Mouse (Mus musculus): ENCODE results near the gene Gm7029. TPM values are rescaled to one million over a fixed set of nuclear protein-coding genes. Genes with fewer than 3 reads are reported as not detected.
A peak's percentile ranks its signal among the peaks of the same experiment; 100 is the strongest.
"Not testable (repeated sequence)": the region's sequence is repeated elsewhere in the genome, so short reads cannot be mapped to it uniquely, and the experiment has no call there.

The Gm7029 gene
- polyA plus RNA-seq, 1 experiment: 3.2 TPM

DNA sequence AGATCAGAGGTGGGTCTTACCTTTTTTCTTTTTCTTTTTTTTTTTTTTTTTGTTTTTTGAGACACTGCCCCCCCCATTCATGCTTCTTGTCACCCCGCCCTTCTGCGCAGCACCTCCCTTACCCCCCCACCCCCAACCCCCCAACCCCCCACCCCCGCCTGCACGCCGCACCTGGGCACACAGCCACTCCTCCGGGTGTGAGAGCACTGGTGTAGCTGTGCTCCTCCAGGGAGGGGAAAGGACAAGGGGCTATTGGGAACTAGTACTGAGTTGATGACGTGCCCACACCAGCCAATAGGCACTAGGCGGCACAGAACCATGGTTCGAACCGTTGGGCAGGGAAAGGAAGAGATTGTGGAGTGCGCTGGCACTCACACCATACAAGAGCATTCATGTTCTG is 774 bp downstream of the Gm7029 start:
- H3K27me3 ChIP-seq (ENCODE audit: control insufficient read depth, insufficient read depth, low read length): no peaks in the 10 kb centered on the region
- no peaks in the 10 kb centered on the region for H3K4me1 ChIP-seq (ENCODE audit: control insufficient read depth, insufficient read depth, insufficient read length)
- no peak for TF ChIP-seq CTCF (IDR thresholded peaks at IDR 0.05; ENCODE audit: extremely low read depth, insufficient read depth, insufficient read length, insufficient replicate concordance)
- TF ChIP-seq POLR2A (IDR thresholded peaks at IDR 0.05; ENCODE audit: low read depth, low read length): no peak
- H3K4me3 ChIP-seq (ENCODE audit: extremely low read depth, insufficient read depth, insufficient read length): no peak overlapping the region
- H3K27ac ChIP-seq (ENCODE audit: insufficient read depth, low read length): no peak overlapping the region
- DNase-seq (ENCODE audit: low read depth in 1 of 2, low spot score in 2 of 2): no peak
- H3K36me3 ChIP-seq (ENCODE audit: control insufficient read depth, insufficient read depth, low read length): no peaks in the 10 kb centered on the region
- 93% methylated on average over 11 of the region's 11 CpGs for WGBS

- 89% methylated on average over 5 of the region's 5 CpGs for WGBS
- H3K36me3 ChIP-seq (ENCODE audit: control insufficient read depth, insufficient read depth, low read length); H3K4me3 ChIP-seq (ENCODE audit: extremely low read depth, insufficient read depth, insufficient read length); H3K27ac ChIP-seq (ENCODE audit: insufficient read depth, low read length); H3K4me1 ChIP-seq (ENCODE audit: control insufficient read depth, insufficient read depth, insufficient read length); H3K27me3 ChIP-seq (ENCODE audit: control insufficient read depth, insufficient read depth, low read length): not testable (repeated sequence)
- peak in 1 of 2 experiments; percentile 9 for DNase-seq (ENCODE audit: low read depth in 1 of 2, low spot score in 2 of 2)
These were observed 2.2 kb downstream of the Gm7029 start for GRCm38 (mm10) chr17:33875797-33876196.

DNA sequence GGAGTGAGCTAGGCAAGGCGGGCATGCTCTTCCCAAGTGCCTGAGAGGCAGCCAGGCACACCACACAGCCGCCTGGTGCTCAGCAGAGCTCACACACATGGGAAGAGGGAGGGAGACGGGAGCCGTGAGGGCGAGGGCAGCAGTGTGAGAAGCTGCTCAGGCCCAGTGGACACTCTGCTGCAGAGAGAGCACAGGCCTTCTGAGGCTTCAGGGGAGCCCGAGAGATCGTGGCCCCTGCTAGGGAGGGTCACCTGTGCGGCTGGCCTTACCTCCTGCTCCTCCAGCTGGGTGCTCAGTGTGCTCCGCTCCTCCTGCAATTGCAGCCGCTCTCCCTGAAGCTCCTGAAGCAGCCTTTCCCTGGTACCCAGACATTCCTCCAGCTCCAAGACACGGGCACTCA is 10.7 kb downstream of the Gm7029 start:
- not testable (repeated sequence) for DNase-seq (ENCODE audit: low read depth in 1 of 2, low spot score in 2 of 2); H3K27me3 ChIP-seq (ENCODE audit: control insufficient read depth, insufficient read depth, low read length); H3K27ac ChIP-seq (ENCODE audit: insufficient read depth, low read length); H3K36me3 ChIP-seq (ENCODE audit: control insufficient read depth, insufficient read depth, low read length); H3K4me1 ChIP-seq (ENCODE audit: control insufficient read depth, insufficient read depth, insufficient read length); H3K4me3 ChIP-seq (ENCODE audit: extremely low read depth, insufficient read depth, insufficient read length)
- WGBS: 98% methylated on average over 9 of the region's 11 CpGs

- not testable (repeated sequence) for H3K27me3 ChIP-seq (ENCODE audit: control insufficient read depth, insufficient read depth, low read length); H3K27ac ChIP-seq (ENCODE audit: insufficient read depth, low read length); H3K36me3 ChIP-seq (ENCODE audit: control insufficient read depth, insufficient read depth, low read length); H3K4me3 ChIP-seq (ENCODE audit: extremely low read depth, insufficient read depth, insufficient read length); H3K4me1 ChIP-seq (ENCODE audit: control insufficient read depth, insufficient read depth, insufficient read length); DNase-seq (ENCODE audit: low read depth in 1 of 2, low spot score in 2 of 2)
- 81% methylated on average over 2 of the region's 2 CpGs for WGBS
These were observed 14.2 kb downstream of the Gm7029 start for GRCm38 (mm10) chr17:33887802-33888201.

GRCm38 (mm10) chr17:33888230-33888629 is 14.6 kb downstream of the Gm7029 start:
- not testable (repeated sequence) for H3K4me3 ChIP-seq (ENCODE audit: extremely low read depth, insufficient read depth, insufficient read length); H3K4me1 ChIP-seq (ENCODE audit: control insufficient read depth, insufficient read depth, insufficient read length); H3K27ac ChIP-seq (ENCODE audit: insufficient read depth, low read length); H3K36me3 ChIP-seq (ENCODE audit: control insufficient read depth, insufficient read depth, low read length); DNase-seq (ENCODE audit: low read depth in 1 of 2, low spot score in 2 of 2); H3K27me3 ChIP-seq (ENCODE audit: control insufficient read depth, insufficient read depth, low read length)

DNA sequence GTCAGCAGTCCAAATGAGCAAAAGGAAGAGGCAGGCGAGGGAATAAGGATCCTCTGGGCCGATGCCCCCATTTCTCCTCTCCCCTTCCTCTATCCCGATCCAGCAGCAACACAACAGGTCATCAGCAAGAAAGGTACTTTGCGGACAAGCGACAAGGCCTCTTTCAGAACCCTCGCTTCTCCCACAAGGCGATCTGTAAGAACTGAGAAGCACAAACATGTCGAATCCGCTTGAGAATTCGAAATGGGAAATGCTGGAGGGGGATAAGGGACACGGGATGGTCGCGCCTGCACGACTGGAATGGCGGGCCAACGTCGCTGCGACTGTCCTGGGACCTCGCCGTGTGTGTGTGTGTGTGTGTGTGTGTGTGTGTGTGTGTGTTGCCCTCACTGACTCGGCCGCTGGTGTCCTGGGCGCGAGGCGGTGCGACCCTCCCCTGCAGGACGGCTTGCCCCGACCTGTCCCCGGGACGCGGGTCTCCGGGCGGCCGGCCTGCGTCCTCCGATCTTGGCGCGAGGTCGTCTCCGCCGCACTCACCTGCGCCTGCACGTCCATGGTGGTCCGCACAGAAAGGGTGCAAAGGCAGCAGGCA is 16.4 kb downstream of the Gm7029 start:
- not testable (repeated sequence) for H3K27me3 ChIP-seq (ENCODE audit: control insufficient read depth, insufficient read depth, low read length); H3K4me1 ChIP-seq (ENCODE audit: control insufficient read depth, insufficient read depth, insufficient read length); H3K36me3 ChIP-seq (ENCODE audit: control insufficient read depth, insufficient read depth, low read length); H3K27ac ChIP-seq (ENCODE audit: insufficient read depth, low read length); DNase-seq (ENCODE audit: low read depth in 1 of 2, low spot score in 2 of 2)
- WGBS: 1% methylated on average over 41 of the region's 44 CpGs
- peak overlapping the region; percentile 74 for H3K4me3 ChIP-seq (ENCODE audit: extremely low read depth, insufficient read depth, insufficient read length)

GRCm38 (mm10) chr17:33890533-33891059 is 17.0 kb downstream of the Gm7029 start, which contains the start of gene Kifc1:
Gene Kifc1, minus strand, starts transcription at chr17:33890661.
- no peaks in the 10 kb centered on the region for H3K27me3 ChIP-seq (ENCODE audit: control insufficient read depth, insufficient read depth, low read length)
- no peak within 1 kb of the TSS for H3K27ac ChIP-seq (ENCODE audit: insufficient read depth, low read length)
- DNase-seq (ENCODE audit: low read depth in 1 of 2, low spot score in 2 of 2): peak; percentile 98 to 99
- H3K36me3 ChIP-seq (ENCODE audit: control insufficient read depth, insufficient read depth, low read length): no peaks in the 10 kb centered on the region; the same call in 1 of the 2 replicates
- WGBS: under 1% methylated on average over 49 of the region's 49 CpGs
- H3K4me1 ChIP-seq (ENCODE audit: control insufficient read depth, insufficient read depth, insufficient read length): no peaks in the 10 kb centered on the region; the same call in 1 of the 2 replicates
- TF ChIP-seq POLR2A (IDR thresholded peaks at IDR 0.05; ENCODE audit: low read depth, low read length): no peak
- TF ChIP-seq CTCF (IDR thresholded peaks at IDR 0.05; ENCODE audit: extremely low read depth, insufficient read depth, insufficient read length, insufficient replicate concordance): peak; percentile 99
- peak within 1 kb of the TSS; percentile 74 for H3K4me3 ChIP-seq (ENCODE audit: extremely low read depth, insufficient read depth, insufficient read length)

DNA sequence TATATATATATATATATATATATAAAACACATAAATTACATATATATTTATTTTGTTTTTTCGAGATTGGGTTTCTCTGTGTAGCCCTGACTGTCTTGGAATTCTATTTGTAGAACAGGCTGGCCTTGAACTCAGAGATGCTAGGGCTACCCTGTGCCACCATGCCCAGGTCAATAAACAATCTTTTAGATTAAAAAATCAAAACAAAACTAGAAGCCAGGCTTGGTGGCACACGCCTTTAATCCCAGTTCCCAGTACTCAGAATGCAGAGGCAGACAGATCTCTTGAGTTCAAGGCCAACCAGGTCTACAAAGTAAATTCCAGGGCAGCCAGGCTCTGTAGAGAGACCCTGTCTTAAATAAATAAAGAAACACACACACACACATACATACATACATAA is 17.7 kb downstream of the Gm7029 start:
- TF ChIP-seq POLR2A (IDR thresholded peaks at IDR 0.05; ENCODE audit: low read depth, low read length): no peak
- no peak for TF ChIP-seq CTCF (IDR thresholded peaks at IDR 0.05; ENCODE audit: extremely low read depth, insufficient read depth, insufficient read length, insufficient replicate concordance)
- 74% methylated on average over 2 of the region's 2 CpGs for WGBS
- no peaks in the 10 kb centered on the region for H3K27me3 ChIP-seq (ENCODE audit: control insufficient read depth, insufficient read depth, low read length)

DNA sequence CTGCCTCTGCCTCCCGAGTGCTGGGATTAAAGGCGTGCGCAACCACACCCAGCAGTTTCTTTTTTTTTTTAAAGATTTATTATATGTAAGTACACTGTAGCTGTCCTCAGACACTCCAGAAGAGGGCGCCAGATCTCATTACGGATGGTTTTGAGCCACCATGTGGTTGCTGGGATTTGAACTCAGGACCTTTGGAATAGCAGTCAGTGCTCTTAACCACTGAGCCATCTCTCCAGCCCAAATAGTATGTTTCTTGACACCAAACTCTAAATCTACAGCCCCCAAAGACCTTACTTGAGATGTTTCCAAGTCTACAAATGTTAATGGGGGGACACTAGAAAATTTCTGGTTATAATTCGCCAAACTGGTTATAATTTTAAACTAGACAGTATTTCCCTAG is 18.3 kb downstream of the Gm7029 start:
- not testable (repeated sequence) for H3K4me3 ChIP-seq (ENCODE audit: extremely low read depth, insufficient read depth, insufficient read length); H3K27me3 ChIP-seq (ENCODE audit: control insufficient read depth, insufficient read depth, low read length)

More for the DNA sequence above, 17.7 kb downstream of the Gm7029 start:
- no peaks in the 10 kb centered on the region for H3K36me3 ChIP-seq (ENCODE audit: control insufficient read depth, insufficient read depth, low read length)
- H3K27ac ChIP-seq (ENCODE audit: insufficient read depth, low read length): no peak overlapping the region
- no peaks in the 10 kb centered on the region; the same call in 1 of the 2 replicates for H3K4me1 ChIP-seq (ENCODE audit: control insufficient read depth, insufficient read depth, insufficient read length)
- H3K4me3 ChIP-seq (ENCODE audit: extremely low read depth, insufficient read depth, insufficient read length): no peak overlapping the region
- DNase-seq (ENCODE audit: low read depth in 1 of 2, low spot score in 2 of 2): no peak

More for the DNA sequence above, 18.3 kb downstream of the Gm7029 start:
- not testable (repeated sequence) for H3K4me1 ChIP-seq (ENCODE audit: control insufficient read depth, insufficient read depth, insufficient read length); DNase-seq (ENCODE audit: low read depth in 1 of 2, low spot score in 2 of 2); H3K36me3 ChIP-seq (ENCODE audit: control insufficient read depth, insufficient read depth, low read length); H3K27ac ChIP-seq (ENCODE audit: insufficient read depth, low read length)
- WGBS: 62% methylated on average over 6 of the region's 6 CpGs

All from spleen, adult 2 months (tissue).